Mouse (Mus musculus): Measurements from ENCODE around the gene AI837181. TPM values are rescaled to one million over a fixed set of nuclear protein-coding genes. Genes with fewer than 3 reads are reported as not detected.

The AI837181 gene
- polyA plus RNA-seq, 1 experiment = 47.2 TPM

- Histone ChIP-seq H3K27ac (ENCODE audit: insufficient read depth, low read length) (peak overlapping the region; percentile 86), H3K4me3 (ENCODE audit: insufficient read depth, low read length) (peak overlapping the region; percentile 65), H3K4me1 (ENCODE audit: control insufficient read depth, insufficient read depth, low read length) (peaks cover 6% of the 10 kb centered on the region)
- TF ChIP-seq POLR2A (IDR thresholded peaks at IDR 0.05; ENCODE audit: low read depth, low read length) = 0 out of 2 replicates have a peak, but pooled peaks have one; percentile 41
- no peak for TF ChIP-seq CTCF (IDR thresholded peaks at IDR 0.05; ENCODE audit: borderline replicate concordance, insufficient read depth, low read length)
These were observed 707 bp upstream of the AI837181 start for GRCm38 (mm10) chr19:5424092-5424781.

GRCm38 (mm10) chr19:5425906-5426565 is 1.1 kb downstream of the AI837181 start:
- Histone ChIP-seq H3K4me3 (ENCODE audit: insufficient read depth, low read length) (peak overlapping the region; percentile 93), H3K27ac (ENCODE audit: insufficient read depth, low read length) (peak overlapping the region; percentile 70), H3K4me1 (ENCODE audit: control insufficient read depth, insufficient read depth, low read length) (peaks cover 19% of the 10 kb centered on the region)
- TF ChIP-seq POLR2A (IDR thresholded peaks at IDR 0.05; ENCODE audit: low read depth, low read length) = no peak
- TF ChIP-seq CTCF (IDR thresholded peaks at IDR 0.05; ENCODE audit: borderline replicate concordance, insufficient read depth, low read length) = no peak

- Histone ChIP-seq H3K4me1 (ENCODE audit: control insufficient read depth, insufficient read depth, low read length) (peaks cover 24% of the 10 kb centered on the region), H3K27ac (ENCODE audit: insufficient read depth, low read length) (no peak overlapping the region), H3K4me3 (ENCODE audit: insufficient read depth, low read length) (no peak overlapping the region)
- no peak for TF ChIP-seq POLR2A (IDR thresholded peaks at IDR 0.05; ENCODE audit: low read depth, low read length)
These were observed 1.8 kb downstream of the AI837181 start for GRCm38 (mm10) chr19:5426640-5427290.

- no peak overlapping the region for H3K4me3 ChIP-seq (ENCODE audit: insufficient read depth, low read length)
- TF ChIP-seq CTCF (IDR thresholded peaks at IDR 0.05; ENCODE audit: borderline replicate concordance, insufficient read depth, low read length) = no peak
- no peak for TF ChIP-seq POLR2A (IDR thresholded peaks at IDR 0.05; ENCODE audit: low read depth, low read length)
These were observed 3.1 kb downstream of the AI837181 start for GRCm38 (mm10) chr19:5428083-5428482.

GRCm38 (mm10) chr19:5429219-5429618 is 4.3 kb downstream of the AI837181 start:
- H3K4me1 ChIP-seq (ENCODE audit: control insufficient read depth, insufficient read depth, low read length) = peaks cover 45% of the 10 kb centered on the region
- no peak for TF ChIP-seq POLR2A (IDR thresholded peaks at IDR 0.05; ENCODE audit: low read depth, low read length)
- no peak for TF ChIP-seq CTCF (IDR thresholded peaks at IDR 0.05; ENCODE audit: borderline replicate concordance, insufficient read depth, low read length)
- peak overlapping the region; percentile 88 for H3K27ac ChIP-seq (ENCODE audit: insufficient read depth, low read length)
- no peak overlapping the region for H3K4me3 ChIP-seq (ENCODE audit: insufficient read depth, low read length)

More at GRCm38 (mm10) chr19:5428083-5428482, 3.1 kb downstream of the AI837181 start:
- peaks cover 33% of the 10 kb centered on the region for H3K4me1 ChIP-seq (ENCODE audit: control insufficient read depth, insufficient read depth, low read length)
- peak overlapping the region; percentile 51; the same call in 1 of the 2 replicates for H3K27ac ChIP-seq (ENCODE audit: insufficient read depth, low read length)

GRCm38 (mm10) chr19:5429806-5430205 is 4.9 kb downstream of the AI837181 start:
- TF ChIP-seq POLR2A (IDR thresholded peaks at IDR 0.05; ENCODE audit: low read depth, low read length) = no peak
- no peak for TF ChIP-seq CTCF (IDR thresholded peaks at IDR 0.05; ENCODE audit: borderline replicate concordance, insufficient read depth, low read length)

GRCm38 (mm10) chr19:5430408-5430807 is 5.5 kb downstream of the AI837181 start:
- Histone ChIP-seq H3K4me1 (ENCODE audit: control insufficient read depth, insufficient read depth, low read length) (peaks cover 49% of the 10 kb centered on the region), H3K27ac (ENCODE audit: insufficient read depth, low read length) (peak overlapping the region; percentile 76), H3K4me3 (ENCODE audit: insufficient read depth, low read length) (no peak overlapping the region)
- TF ChIP-seq POLR2A (IDR thresholded peaks at IDR 0.05; ENCODE audit: low read depth, low read length) (no peak), CTCF (IDR thresholded peaks at IDR 0.05; ENCODE audit: borderline replicate concordance, insufficient read depth, low read length) (no peak)

More at GRCm38 (mm10) chr19:5429806-5430205, 4.9 kb downstream of the AI837181 start:
- Histone ChIP-seq H3K27ac (ENCODE audit: insufficient read depth, low read length) (peak overlapping the region; percentile 88), H3K4me3 (ENCODE audit: insufficient read depth, low read length) (no peak overlapping the region), H3K4me1 (ENCODE audit: control insufficient read depth, insufficient read depth, low read length) (peaks cover 49% of the 10 kb centered on the region)

- H3K4me3 ChIP-seq (ENCODE audit: insufficient read depth, low read length) = no peak overlapping the region
- H3K27ac ChIP-seq (ENCODE audit: insufficient read depth, low read length) = peak overlapping the region; percentile 37
- H3K4me1 ChIP-seq (ENCODE audit: control insufficient read depth, insufficient read depth, low read length) = peaks cover 49% of the 10 kb centered on the region
- TF ChIP-seq CTCF (IDR thresholded peaks at IDR 0.05; ENCODE audit: borderline replicate concordance, insufficient read depth, low read length) (no peak), POLR2A (IDR thresholded peaks at IDR 0.05; ENCODE audit: low read depth, low read length) (no peak)
These were observed 7.0 kb downstream of the AI837181 start for GRCm38 (mm10) chr19:5431911-5432464.

GRCm38 (mm10) chr19:5432992-5433852 is 8.3 kb downstream of the AI837181 start:
- Histone ChIP-seq H3K27ac (ENCODE audit: insufficient read depth, low read length) (peak overlapping the region; percentile 83), H3K4me3 (ENCODE audit: insufficient read depth, low read length) (no peak overlapping the region)
- TF ChIP-seq CTCF (IDR thresholded peaks at IDR 0.05; ENCODE audit: borderline replicate concordance, insufficient read depth, low read length) (no peak), POLR2A (IDR thresholded peaks at IDR 0.05; ENCODE audit: low read depth, low read length) (peak; percentile 36; the same call in 1 of the 2 replicates)

More at GRCm38 (mm10) chr19:5432992-5433852, 8.3 kb downstream of the AI837181 start:
- peaks cover 47% of the 10 kb centered on the region for H3K4me1 ChIP-seq (ENCODE audit: control insufficient read depth, insufficient read depth, low read length)

All from embryonic fibroblast, embryonic 13.5 days (primary cell).